Mouse (Mus musculus) CH12.LX (cell line): Measurements from ENCODE around the gene 6430531B16Rik. TPM values are rescaled to one million over a fixed set of nuclear protein-coding genes. Genes with fewer than 3 reads are reported as not detected.

Experiments
- DNase-seq: peaks from one replicate; pipeline ENCODE4 v3.0.0-alpha.2; 2013; ENCODE audit errors: extremely low read depth
- H3K27ac ChIP-seq: 2 replicates; pipeline ENCODE4 v1.5.1; 2012; ENCODE audit warnings: low read depth, mild to moderate bottlenecking, control low read depth, moderate library complexity; ENCODE audit not compliant: insufficient read depth
- H3K27me3 ChIP-seq: replicated peaks from 2 replicates; pipeline ENCODE3; 2012; ENCODE audit warnings: inconsistent platforms
- H3K36me3 ChIP-seq, 2 experiments: replicated peaks in 1 of 2; 2 replicates each; pipeline versions ENCODE3 to v1.6.1; 2012; ENCODE audit warnings: inconsistent platforms in 1 of 2, low read length in 1 of 2, mild to moderate bottlenecking in 1 of 2, mixed read lengths in 1 of 2, moderate library complexity in 1 of 2; ENCODE audit not compliant: control insufficient read depth in 1 of 2, insufficient read depth in 1 of 2
- H3K4me1 ChIP-seq, 2 experiments: 2 replicates each; pipeline ENCODE4 v1.6.1; 2012; ENCODE audit warnings: inconsistent platforms in 1 of 2, moderate library complexity in 1 of 2; ENCODE audit not compliant: insufficient read depth in 2 of 2, control insufficient read depth in 1 of 2
- H3K4me2 ChIP-seq: 2 replicates; pipeline ENCODE4 v1.6.1; 2012; ENCODE audit warnings: low read depth, mild to moderate bottlenecking, control low read depth; ENCODE audit not compliant: poor library complexity, insufficient read depth, severe bottlenecking
- H3K4me3 ChIP-seq, 3 experiments: fragments of 150-350 bp in 1 of 3; sonication (generic) in 1 of 3; replicated peaks in 1 of 3; 2 replicates each; pipeline versions ENCODE3 to v1.5.1; 2011 to 2012; ENCODE audit warnings: low read depth in 2 of 3, low read length in 2 of 3, mild to moderate bottlenecking in 2 of 3, moderate library complexity in 2 of 3, control low read depth in 1 of 3, improper control_type of control experiment in 1 of 3, inconsistent platforms in 1 of 3, mixed read lengths in 1 of 3; ENCODE audit not compliant: poor library complexity in 1 of 3
- H3K79me2 ChIP-seq: replicated peaks from 2 replicates; pipeline ENCODE4 v1.6.1; 2012; ENCODE audit warnings: mild to moderate bottlenecking, moderate library complexity; ENCODE audit not compliant: control insufficient read depth, poor library complexity, insufficient read depth, severe bottlenecking; ENCODE audit errors: extremely low read depth
- H3K9ac ChIP-seq: 2 replicates; pipeline ENCODE4 v1.6.1; 2012; ENCODE audit warnings: low read depth, mild to moderate bottlenecking, control low read depth, moderate library complexity; ENCODE audit not compliant: insufficient read depth
- H3K9me3 ChIP-seq: replicated peaks from 2 replicates; pipeline ENCODE3; 2012; ENCODE audit warnings: low read length, inconsistent platforms, mixed read lengths
- BHLHE40 ChIP-seq: IDR thresholded peaks from 2 replicates; pipeline ENCODE4 v1.6.1; 2011; ENCODE audit warnings: mild to moderate bottlenecking, low read depth, low read length, improper control_type of control experiment
- CHD2 ChIP-seq: IDR thresholded peaks from 2 replicates; pipeline ENCODE4 v1.6.1; 2011; ENCODE audit warnings: low read length, improper control_type of control experiment
- CTCF ChIP-seq, 2 experiments: IDR thresholded peaks in 1 of 2; conservative IDR thresholded peaks in 1 of 2; 2 replicates each; pipeline ENCODE4 v1.5.1; 2011 to 2012; ENCODE audit warnings: low read depth in 2 of 2, low read length in 2 of 2, improper control_type of control experiment in 1 of 2, inconsistent platforms in 1 of 2, mild to moderate bottlenecking in 1 of 2, moderate library complexity in 1 of 2
- E2F4 ChIP-seq: IDR thresholded peaks from 2 replicates; pipeline ENCODE4 v1.6.1; 2011; ENCODE audit warnings: low read depth, low read length, improper control_type of control experiment; ENCODE audit not compliant: insufficient replicate concordance
- EP300 ChIP-seq: IDR thresholded peaks from 2 replicates; pipeline ENCODE4 v1.6.1; 2011; ENCODE audit warnings: low read length, improper control_type of control experiment
- ETS1 ChIP-seq: conservative IDR thresholded peaks from 2 replicates; pipeline ENCODE4 v1.6.1; 2012; ENCODE audit warnings: low read depth, mild to moderate bottlenecking, inconsistent platforms, low read length, improper control_type of control experiment, moderate library complexity
- HCFC1 ChIP-seq: IDR thresholded peaks from 2 replicates; pipeline ENCODE4 v1.6.1; 2012; ENCODE audit warnings: low read depth, mild to moderate bottlenecking, inconsistent platforms, low read length, improper control_type of control experiment
- JUND ChIP-seq: conservative IDR thresholded peaks from 2 replicates; pipeline ENCODE4 v1.6.1; 2011; ENCODE audit warnings: low read depth, low read length, improper control_type of control experiment
- KAT2A ChIP-seq: IDR thresholded peaks from 2 replicates; pipeline ENCODE4 v1.6.1; 2012; ENCODE audit warnings: low read length, improper control_type of control experiment, inconsistent platforms; ENCODE audit not compliant: insufficient replicate concordance
- MAFK ChIP-seq: IDR thresholded peaks from 2 replicates; pipeline ENCODE4 v1.6.1; 2011; ENCODE audit warnings: low read length, improper control_type of control experiment; ENCODE audit not compliant: insufficient replicate concordance
- MAX ChIP-seq: IDR thresholded peaks from 2 replicates; pipeline ENCODE4 v1.6.1; 2011; ENCODE audit warnings: low read length, improper control_type of control experiment
- MAZ ChIP-seq: IDR thresholded peaks from 2 replicates; pipeline ENCODE4 v1.6.1; 2012; ENCODE audit warnings: low read depth, mild to moderate bottlenecking, inconsistent platforms, low read length, improper control_type of control experiment, moderate library complexity
- NELFE ChIP-seq: IDR thresholded peaks from 2 replicates; pipeline ENCODE4 v1.6.1; 2011; ENCODE audit warnings: low read depth, low read length, improper control_type of control experiment
- NRF1 ChIP-seq: IDR thresholded peaks from 2 replicates; pipeline ENCODE4 v1.6.1; 2014; ENCODE audit warnings: low read depth, mild to moderate bottlenecking, inconsistent platforms, low read length, improper control_type of control experiment, moderate library complexity
- POLR2A ChIP-seq: IDR thresholded peaks from 2 replicates; pipeline ENCODE4 v1.6.1; 2011; ENCODE audit warnings: low read depth, mild to moderate bottlenecking, improper control_type of control experiment, low read length
- POLR2AphosphoS2 ChIP-seq: IDR thresholded peaks from 2 replicates; pipeline ENCODE4 v1.6.1; 2011; ENCODE audit warnings: low read depth, low read length, improper control_type of control experiment
- RCOR1 ChIP-seq: conservative IDR thresholded peaks from 2 replicates; pipeline ENCODE4 v1.6.1; 2012; ENCODE audit warnings: low read depth, mild to moderate bottlenecking, inconsistent platforms, low read length, improper control_type of control experiment
- SIN3A ChIP-seq: IDR thresholded peaks from 2 replicates; pipeline ENCODE4 v1.6.1; 2012; ENCODE audit warnings: low read length, improper control_type of control experiment, inconsistent platforms
- SMC3 ChIP-seq: IDR thresholded peaks from 2 replicates; pipeline ENCODE4 v1.6.1; 2011; ENCODE audit warnings: low read depth, low read length, improper control_type of control experiment
- TCF12 ChIP-seq: IDR thresholded peaks from 2 replicates; pipeline ENCODE4 v1.6.1; 2014; ENCODE audit warnings: low read depth, mild to moderate bottlenecking, inconsistent platforms, low read length, improper control_type of control experiment
- UBTF ChIP-seq: IDR thresholded peaks from 2 replicates; pipeline ENCODE4 v1.6.1; 2012; ENCODE audit warnings: low read depth, mild to moderate bottlenecking, inconsistent platforms, low read length, improper control_type of control experiment, moderate library complexity
- USF1 ChIP-seq: IDR thresholded peaks from 2 replicates; pipeline ENCODE4 v1.6.1; 2014; ENCODE audit warnings: low read depth, mild to moderate bottlenecking, inconsistent platforms, low read length, improper control_type of control experiment
- USF2 ChIP-seq: conservative IDR thresholded peaks from 2 replicates; pipeline ENCODE4 v1.6.1; 2011; ENCODE audit warnings: low read depth, low read length, improper control_type of control experiment
- ZNF384 ChIP-seq: IDR thresholded peaks from 2 replicates; pipeline ENCODE4 v1.6.1; 2012; ENCODE audit warnings: low read depth, low read length, improper control_type of control experiment, inconsistent platforms
- dilution Hi-C: fragments of 300-500 bp; cut with MboI; formaldehyde crosslinking; loops from 2 replicates; pipeline ENCODE4 v1.14.3; 2020; ENCODE audit warnings: low sequenced_read_pairs; ENCODE audit not compliant: extremely low pct_unique_long_range_greater_than_20kb, extremely low pct_ligation_motif_present
- in situ Hi-C: fragments of 300-500 bp; cut with MboI; formaldehyde crosslinking; loops from 3 replicates; pipeline ENCODE4 v1.14.3; 2019; ENCODE audit warnings: low sequenced_read_pairs, low pct_ligation_motif_present, low pct_unique_long_range_greater_than_20kb, mixed read lengths
- polyA plus RNA-seq: library from polyadenylated mRNA; unstranded; fragments of >175 nt; gene quantifications from 2 replicates; pipeline ENCODE4 v1.2.1, GENCODE M21; 2012; ENCODE audit warnings: low read depth; ENCODE audit not compliant: insufficient read length
- total RNA-seq, 2 experiments: library from RNA; depleted of rRNA; stranded (reverse); fragments of 300-350 nt in 1 of 2; fragments of >200 nt in 1 of 2; gene quantifications; 2 replicates each; pipeline ENCODE4 v1.2.3; 2012 to 2014

Gene 6430531B16Rik
- total and polyA plus RNA-seq, 3 experiments, result 0.13 to 0.21 TPM; not detected in 1

- no peak for DNase-seq
- Histone ChIP-seq H3K27me3 (no peaks in the 10 kb centered on the region), H3K4me1 (peaks cover 0 to 38% of the 10 kb centered on the region in 2 experiments; a peak in 2 of 4 replicates)
- TF ChIP-seq JUND (no peak), MAFK (no peak), POLR2A (no peak), UBTF (no peak), USF1 (no peak), EP300 (no peak), BHLHE40 (no peak), MAX (no peak), NELFE (no peak), SMC3 (no peak), POLR2AphosphoS2 (no peak), CTCF (conservative IDR thresholded peaks at IDR 0.05 in 1 of 2, IDR thresholded peaks at IDR 0.05 in 1 of 2; ENCODE audit: low read depth in 2 of 2, low read length in 2 of 2) (no peak), ETS1 (no peak), CHD2 (no peak)
- TF ChIP-seq, all 38 proteins: peak for 0
- Histone ChIP-seq H3K79me2 (no peaks in the 10 kb centered on the region), H3K36me3 (peaks cover 0 to 21% of the 10 kb centered on the region in 2 experiments), H3K27ac (no peak overlapping the region), H3K4me2 (no peak overlapping the region), H3K9ac (no peak overlapping the region), H3K4me3 (no peak overlapping the region), H3K9me3 (peaks cover 17% of the 10 kb centered on the region)
- in situ Hi-C loops, result no loop called here
- dilution Hi-C loops, result no loop called here
Measured at GRCm38 (mm10) chr7:139946032-139946431, 32.5 kb downstream of the 6430531B16Rik start.

GRCm38 (mm10) chr7:139945516-139945915 is 33.0 kb downstream of the 6430531B16Rik start:
- Histone ChIP-seq H3K79me2 (no peaks in the 10 kb centered on the region), H3K9me3 (peaks cover 17% of the 10 kb centered on the region), H3K27me3 (no peaks in the 10 kb centered on the region), H3K9ac (no peak overlapping the region), H3K4me1 (peaks cover 3 to 43% of the 10 kb centered on the region in 2 experiments), H3K36me3 (peaks cover 0 to 24% of the 10 kb centered on the region in 2 experiments), H3K4me3 (no peak overlapping the region), H3K4me2 (no peak overlapping the region), H3K27ac (no peak overlapping the region)
- dilution Hi-C loops, result no loop called here
- no peak for TF ChIP-seq POLR2AphosphoS2
- TF ChIP-seq POLR2A, result no peak
- no peak for TF ChIP-seq EP300
- no peak for TF ChIP-seq USF2
- TF ChIP-seq HCFC1, result no peak
- TF ChIP-seq RCOR1, result no peak
- no peak for TF ChIP-seq SIN3A
- no peak for TF ChIP-seq MAZ
- TF ChIP-seq ZNF384, result no peak
- TF ChIP-seq KAT2A, result no peak
- no peak for TF ChIP-seq UBTF
- TF ChIP-seq TCF12, result no peak
- no peak for TF ChIP-seq NRF1
- TF ChIP-seq E2F4, result no peak
- in situ Hi-C loops, result no loop called here
- DNase-seq, result no peak
